In the genomic region with DNA sequence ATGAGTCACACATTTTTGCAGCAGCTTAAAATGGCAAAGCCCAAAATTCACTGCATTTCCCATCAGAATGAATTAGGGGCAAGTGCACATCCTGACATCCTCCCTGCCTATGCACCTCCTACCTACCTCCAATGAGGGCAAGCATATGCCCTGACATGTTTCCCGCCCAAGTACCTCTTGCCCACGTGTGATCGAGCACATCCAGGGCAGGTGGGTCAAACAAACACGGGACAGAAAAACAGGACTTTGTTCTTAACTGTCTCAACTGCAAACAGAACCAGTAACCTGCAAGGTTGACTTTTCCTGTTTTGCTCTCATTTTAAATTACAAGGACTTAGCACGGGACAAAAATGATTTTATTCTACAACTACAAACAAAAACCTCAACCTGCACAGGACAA, we compare ENCODE assay signal across 25 mouse cellular contexts. TPM values are rescaled to one million over a fixed set of nuclear protein-coding genes. Genes with fewer than 3 reads are reported as not detected.
DNase-seq lines count a peak whose midpoint lies in the region; ATAC-seq and TF ChIP-seq lines count a peak whose summit lies in the region.
"Had no signal": no experiment of that assay in that cellular context is flagged by ENCODE, and none has a peak within 500 bp of the region (broad histone marks: within the 10 kb centered on the region; RNA-seq: fewer than 3 reads in every experiment).

No protein-coding gene starts in this region.

- H3K27ac ChIP-seq in heart, adult 2 months = no peak overlapping the region
- H3K27ac ChIP-seq in liver, embryonic 13.5 days = no peak overlapping the region
- H3K27ac ChIP-seq in liver, embryonic 12.5 days = no peak overlapping the region
- H3K27ac ChIP-seq in liver, embryonic 15.5 days (replicated peaks) = no peak overlapping the region
- peak overlapping the region; percentile 80 for H3K27ac ChIP-seq in liver, postnatal 0 days (ENCODE audit: low read depth)
- H3K27ac ChIP-seq: embryonic facial prominence, embryonic 10.5 days; embryonic facial prominence, embryonic 12.5 days; forebrain, embryonic 13.5 days had no signal

- H3K27me3 ChIP-seq in heart, adult 2 months (ENCODE audit: control insufficient read depth, insufficient read depth, low read length) = no peaks in the 10 kb centered on the region
- H3K27me3 ChIP-seq in liver, embryonic 13.5 days = no peaks in the 10 kb centered on the region
- no peaks in the 10 kb centered on the region for H3K27me3 ChIP-seq in liver, embryonic 12.5 days (replicated peaks)
- H3K27me3 ChIP-seq in liver, embryonic 15.5 days = no peaks in the 10 kb centered on the region
- no peaks in the 10 kb centered on the region for H3K27me3 ChIP-seq in liver, postnatal 0 days (ENCODE audit: insufficient read depth, low read length)
- H3K27me3 ChIP-seq: embryonic facial prominence, embryonic 12.5 days; forebrain, embryonic 13.5 days; Patski had no signal

- H3K4me3 ChIP-seq in heart, adult 2 months = no peak overlapping the region
- no peak overlapping the region for H3K4me3 ChIP-seq in liver, embryonic 13.5 days (replicated peaks)
- no peak overlapping the region for H3K4me3 ChIP-seq in liver, embryonic 12.5 days
- H3K4me3 ChIP-seq in liver, embryonic 15.5 days (replicated peaks) = no peak overlapping the region
- H3K4me3 ChIP-seq in liver, postnatal 0 days (ENCODE audit: low read depth, low read length) = no peak overlapping the region
- H3K4me3 ChIP-seq: embryonic facial prominence, embryonic 10.5 days; embryonic facial prominence, embryonic 12.5 days; forebrain, embryonic 13.5 days had no signal

- WGBS in heart, adult 2 months = 74% methylated on average over 5 of the region's 5 CpGs
- WGBS in liver, embryonic 13.5 days (ENCODE audit: insufficient replicate concordance) = 52% methylated on average over 5 of the region's 5 CpGs
- 53% methylated on average over 5 of the region's 5 CpGs for WGBS in liver, embryonic 12.5 days (ENCODE audit: insufficient replicate concordance)
- WGBS in liver, embryonic 15.5 days (ENCODE audit: insufficient replicate concordance) = 51% methylated on average over 5 of the region's 5 CpGs
- WGBS in liver, postnatal 0 days (ENCODE audit: insufficient replicate concordance) = 45% methylated on average over 5 of the region's 5 CpGs

- TF ChIP-seq POLR2A in heart, adult 2 months (IDR thresholded peaks at IDR 0.05; ENCODE audit: insufficient read depth, low read depth, low read length) = no peak

- H3K4me2 ChIP-seq in liver, embryonic 13.5 days = no peak overlapping the region
- no peak overlapping the region for H3K4me2 ChIP-seq in liver, embryonic 12.5 days
- no peak overlapping the region for H3K4me2 ChIP-seq in liver, embryonic 15.5 days
- no peak overlapping the region for H3K4me2 ChIP-seq in liver, postnatal 0 days (ENCODE audit: low read depth, low read length)
- H3K4me2 ChIP-seq: embryonic facial prominence, embryonic 12.5 days; forebrain, embryonic 13.5 days had no signal

- intact Hi-C loops in heart, adult 2 months (cut with DNase I) = no loop called here

- no peaks in the 10 kb centered on the region for H3K9me3 ChIP-seq in liver, embryonic 13.5 days (replicated peaks)
- no peaks in the 10 kb centered on the region for H3K9me3 ChIP-seq in liver, embryonic 12.5 days (replicated peaks)
- no peaks in the 10 kb centered on the region for H3K9me3 ChIP-seq in liver, embryonic 15.5 days (replicated peaks)
- no peaks in the 10 kb centered on the region for H3K9me3 ChIP-seq in liver, postnatal 0 days (ENCODE audit: low read length)
- H3K9me3 ChIP-seq: embryonic facial prominence, embryonic 10.5 days; embryonic facial prominence, embryonic 12.5 days; forebrain, embryonic 13.5 days had no signal

- H3K79me2 ChIP-seq in heart, adult 2 months (replicated peaks; ENCODE audit: control insufficient read depth, insufficient read depth, low read length) = no peaks in the 10 kb centered on the region

- peak; percentile 29 for DNase-seq in heart, adult 11 months
- DNase-seq in heart, adult 2 months = no peak
- DNase-seq in liver, embryonic 13.5 days = no peak
- DNase-seq in liver, postnatal 0 days = peak; percentile 52
- DNase-seq in neural tube, embryonic 10.5 days (ENCODE audit: extremely low spot score, low spot score) = no peak
- DNase-seq: adrenal gland, adult 8-10 months; adrenal gland, postnatal 14 days; adrenal gland, postnatal 36 days; B cell, adult 2 months; cerebellum, adult 11-12 months; cerebellum, adult 2 months; cerebellum, adult 9-10 months; cerebellum, postnatal 10 days; cerebellum, postnatal 25 days had no signal

- H3K9ac ChIP-seq in heart, adult 2 months (ENCODE audit: low read depth, low read length) = no peak overlapping the region
- H3K9ac ChIP-seq in liver, embryonic 13.5 days = no peak overlapping the region
- H3K9ac ChIP-seq in liver, embryonic 12.5 days = no peak overlapping the region
- no peak overlapping the region for H3K9ac ChIP-seq in liver, embryonic 15.5 days
- no peak overlapping the region for H3K9ac ChIP-seq in liver, postnatal 0 days (replicated peaks)
- H3K9ac ChIP-seq: embryonic facial prominence, embryonic 12.5 days; forebrain, embryonic 13.5 days had no signal

- no peaks in the 10 kb centered on the region for H3K36me3 ChIP-seq in heart, adult 2 months (ENCODE audit: control insufficient read depth, insufficient read depth, low read length)
- no peaks in the 10 kb centered on the region for H3K36me3 ChIP-seq in liver, embryonic 13.5 days
- H3K36me3 ChIP-seq in liver, embryonic 12.5 days = no peaks in the 10 kb centered on the region
- no peaks in the 10 kb centered on the region for H3K36me3 ChIP-seq in liver, embryonic 15.5 days (replicated peaks)
- no peaks in the 10 kb centered on the region for H3K36me3 ChIP-seq in liver, postnatal 0 days (replicated peaks; ENCODE audit: insufficient read depth, low read length)
- H3K36me3 ChIP-seq: embryonic facial prominence, embryonic 10.5 days; embryonic facial prominence, embryonic 12.5 days; G1E had no signal

- no peak for TF ChIP-seq EP300 in heart, adult 2 months (IDR thresholded peaks at IDR 0.05; ENCODE audit: insufficient read depth, low read depth, low read length)
- peak; percentile 79 for TF ChIP-seq EP300 in liver, postnatal 0 days (IDR thresholded peaks at IDR 0.05; ENCODE audit: low read depth)

- ATAC-seq in liver, embryonic 13.5 days (ENCODE audit: low read depth) = 0 out of 2 replicates have a peak, but pooled peaks have one; percentile 41
- ATAC-seq in liver, embryonic 12.5 days = no peak
- peak; percentile 74 for ATAC-seq in liver, embryonic 15.5 days (ENCODE audit: insufficient read depth)
- peak; percentile 88 for ATAC-seq in liver, postnatal 0 days
- ATAC-seq: activated CD4-positive, CD25-positive, alpha-beta regulatory T cell, adult 4 months; CD4-positive, CD25-positive, alpha-beta regulatory T cell, adult 4 months; forebrain, embryonic 13.5 days; Patski had no signal

- no peaks in the 10 kb centered on the region for H3K4me1 ChIP-seq in heart, adult 2 months (ENCODE audit: control insufficient read depth, insufficient read depth, low read length)
- H3K4me1 ChIP-seq in liver, embryonic 13.5 days (replicated peaks) = no peaks in the 10 kb centered on the region
- H3K4me1 ChIP-seq in liver, embryonic 12.5 days = no peaks in the 10 kb centered on the region
- no peaks in the 10 kb centered on the region for H3K4me1 ChIP-seq in liver, embryonic 15.5 days (replicated peaks)
- 0 out of 2 replicates have a peak, but pooled peaks cover 3% of the 10 kb centered on the region for H3K4me1 ChIP-seq in liver, postnatal 0 days (ENCODE audit: insufficient read depth)
- H3K4me1 ChIP-seq: embryonic facial prominence, embryonic 12.5 days; forebrain, embryonic 13.5 days had no signal

- no peak for TF ChIP-seq CTCF in heart, adult 2 months (IDR thresholded peaks at IDR 0.05)
- TF ChIP-seq CTCF in liver, postnatal 0 days (IDR thresholded peaks at IDR 0.05; ENCODE audit: low read depth) = no peak

RNA-seq across cellular contexts. Expression of a gene that starts 2.6 kb away (rescaled TPM):
- 10 to 100 TPM in 1 of 2 experiments, 1 to 10 TPM in 1; 6.2 to 14.9 TPM for total RNA-seq in heart, adult 2 months (2021)
- polyA plus RNA-seq in heart, adult 2 months (2012; rRNA removed) = 10.1 and 13.2 TPM in 2 replicates
- polyA plus RNA-seq in liver, embryonic 13.5 days (2015; fragmentation: Nextera tagmentation; extraction: Ambion mirVana) = 0.06 and 0.12 TPM in 2 replicates
- polyA plus RNA-seq in liver, embryonic 12.5 days (2016; fragmentation: Nextera tagmentation; extraction: Ambion mirVana) = not detected in 2 replicates
- polyA plus RNA-seq in liver, embryonic 15.5 days (2015; fragmentation: Nextera tagmentation; extraction: Ambion mirVana) = 1.0 and 2.6 TPM in 2 replicates
- 302 and 340 TPM in 2 replicates for polyA plus RNA-seq in liver, postnatal 0 days (2015; fragmentation: Nextera tagmentation; extraction: Ambion mirVana)
- total RNA-seq: CH12.LX, G1E had no signal
- polyA plus RNA-seq: activated CD4-positive, CD25-positive, alpha-beta regulatory T cell, adult 4 months; CD4-positive, CD25-positive, alpha-beta regulatory T cell, adult 4 months; embryonic facial prominence, embryonic 10.5 days; forebrain, embryonic 11.5 days; forebrain, embryonic 13.5 days; G1E had no signal

Comparison
In these comparisons a context has a peak if more than half of its experiments do, and no peak if none do; other contexts are left out.
1. DNase-seq: peak in heart, adult 11 months (single experiment) and liver, postnatal 0 days (single experiment); none in heart, adult 2 months (0 of 2), liver, embryonic 13.5 days (single experiment) and neural tube, embryonic 10.5 days (single experiment).
2. RNA of a gene that starts 2.6 kb away (polyA plus RNA-seq): 302 to 340 TPM in liver, postnatal 0 days; 10.1 to 13.2 TPM in heart, adult 2 months, 1.0 to 2.6 TPM in liver, embryonic 15.5 days, 0.06 to 0.12 TPM in liver, embryonic 13.5 days and not detected in liver, embryonic 12.5 days; every median in the first group is over 10 times any median in the second.